Mouse (Mus musculus): ENCODE measurements around the gene Car11. TPM values are rescaled to one million over a fixed set of nuclear protein-coding genes. Genes with fewer than 3 reads are reported as not detected.

Gene Car11
- polyA plus RNA-seq (2017; shearing (Covaris generic)) = 1 to 10 TPM; 1.4 to 2.6 TPM

DNA sequence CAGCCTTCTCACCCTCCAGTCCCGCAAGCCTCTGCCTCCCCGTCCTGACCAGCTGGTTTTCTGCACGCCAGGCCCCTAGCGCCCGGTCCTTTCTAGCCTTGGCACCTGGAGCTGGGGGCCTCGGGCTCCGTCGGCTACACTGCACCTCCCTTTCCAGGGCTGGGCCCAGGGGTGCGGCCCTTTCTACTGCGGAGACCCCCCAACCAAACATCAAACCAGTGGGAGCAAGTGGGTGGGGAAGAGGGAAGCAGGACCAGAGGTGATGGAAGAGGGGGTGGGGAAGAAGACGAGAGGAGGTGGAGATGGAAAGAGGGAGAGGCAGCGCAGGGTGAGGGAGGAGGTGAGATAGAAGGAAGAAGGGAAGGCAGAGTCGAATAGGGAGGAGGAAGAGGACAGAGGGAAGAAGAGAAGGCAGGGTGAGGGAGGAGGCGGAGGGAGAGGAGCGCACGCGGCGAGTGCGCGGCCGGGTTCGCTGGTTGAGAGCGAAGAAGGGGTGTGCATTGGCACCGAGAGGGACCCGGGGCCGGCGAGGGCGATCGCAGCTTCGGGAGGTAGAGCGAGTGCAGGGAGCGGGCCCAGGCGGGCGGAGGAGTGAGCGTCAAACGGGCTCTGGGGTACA lies at the start of gene Car11:
Gene Car11, plus strand, starts transcription at position 321 of the 619 bp plus-strand sequence.

DNA sequence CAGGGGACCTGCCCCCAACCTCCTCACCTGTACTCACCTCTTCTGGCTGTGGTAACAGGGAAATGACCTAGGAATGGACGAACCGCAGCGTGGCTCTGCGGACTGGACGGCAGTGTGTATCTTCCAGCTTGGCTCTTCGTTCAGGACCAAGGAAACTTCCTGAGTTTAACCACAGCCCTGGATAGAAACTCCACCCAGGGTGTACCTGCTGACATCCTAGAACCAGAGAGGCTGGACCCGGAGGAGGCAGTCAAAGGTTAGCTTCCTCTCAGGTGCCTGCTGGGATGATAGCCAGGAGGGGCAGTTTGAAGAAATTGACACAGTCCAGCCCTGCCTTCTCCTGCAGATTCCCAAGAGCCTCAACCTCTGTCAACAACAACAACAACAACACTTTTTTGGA lies 33.5 kb upstream of the Car11 start, which contains the start of gene Fut2:
Gene Fut2, minus strand, starts transcription at position 234 of the 400 bp plus-strand sequence.

DNA sequence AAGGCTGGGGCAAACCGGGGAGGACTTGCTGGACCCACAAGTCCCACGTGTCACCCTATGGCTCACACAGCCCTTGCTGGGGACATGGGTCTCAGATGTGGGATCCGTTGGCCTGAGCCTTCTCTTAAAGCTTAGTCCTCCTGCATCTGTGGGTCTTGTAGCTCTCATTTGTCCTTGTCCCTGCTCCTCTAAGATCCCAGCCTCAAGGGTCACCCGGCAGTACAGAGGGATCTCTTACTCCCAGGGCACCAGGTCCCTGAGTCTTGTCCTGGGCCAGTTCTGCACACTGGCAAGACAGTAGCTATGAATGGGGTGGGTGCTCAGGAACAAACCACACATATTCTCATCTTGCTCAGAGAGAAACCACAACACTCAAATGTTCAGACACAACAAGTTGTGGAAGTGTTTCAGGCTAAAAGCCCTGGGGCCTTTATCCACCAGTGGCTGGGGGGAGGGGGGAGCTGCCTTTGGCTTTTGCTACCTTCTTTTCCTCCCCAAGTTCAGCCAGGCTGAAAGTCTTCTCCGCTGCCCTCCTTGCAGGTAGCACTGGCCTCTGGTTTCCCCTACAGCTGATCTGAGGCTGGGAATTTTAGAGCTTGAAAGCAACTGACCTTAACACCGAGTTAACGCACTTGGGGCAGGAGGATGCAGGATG lies 16.1 kb upstream of the Car11 start, which contains the start of gene Ntn5:
Gene Ntn5, plus strand, starts transcription at position 627 of the 655 bp plus-strand sequence.

DNA sequence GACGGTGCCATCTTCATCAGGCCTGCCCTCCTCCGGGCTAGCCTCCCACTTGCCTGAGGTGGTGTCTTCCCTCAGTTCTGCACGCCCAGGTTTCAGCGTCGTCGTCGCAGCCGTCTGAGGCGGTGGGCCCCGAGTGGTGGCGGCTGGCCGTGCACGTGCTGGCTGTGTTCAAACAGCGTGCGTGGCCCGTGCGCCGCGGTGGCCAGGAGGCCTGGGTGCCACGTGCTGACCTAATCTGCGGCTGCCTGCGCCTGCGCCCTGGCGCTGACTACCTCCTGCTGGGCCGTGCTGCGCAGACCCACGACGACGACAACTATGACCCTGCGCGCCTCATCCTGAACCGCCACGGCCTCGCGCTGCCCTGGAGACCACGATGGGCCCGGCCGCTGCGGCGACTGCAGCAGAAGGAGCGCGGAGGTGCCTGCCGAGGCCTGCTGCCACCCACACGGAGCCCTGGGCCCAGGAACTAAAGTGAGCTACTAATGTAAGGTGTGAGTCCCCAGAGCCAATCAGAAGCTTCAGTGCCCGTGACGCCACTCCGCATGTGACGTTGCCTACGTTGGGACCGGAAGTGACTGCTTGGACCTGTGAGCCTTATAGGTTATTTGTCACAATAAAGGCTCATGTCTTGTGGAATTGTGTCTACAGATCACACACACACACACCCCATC lies 5.6 kb upstream of the Car11 start, which contains the start of gene Sec1:
Gene Sec1, minus strand, starts transcription at position 482 of the 671 bp plus-strand sequence.

DNA sequence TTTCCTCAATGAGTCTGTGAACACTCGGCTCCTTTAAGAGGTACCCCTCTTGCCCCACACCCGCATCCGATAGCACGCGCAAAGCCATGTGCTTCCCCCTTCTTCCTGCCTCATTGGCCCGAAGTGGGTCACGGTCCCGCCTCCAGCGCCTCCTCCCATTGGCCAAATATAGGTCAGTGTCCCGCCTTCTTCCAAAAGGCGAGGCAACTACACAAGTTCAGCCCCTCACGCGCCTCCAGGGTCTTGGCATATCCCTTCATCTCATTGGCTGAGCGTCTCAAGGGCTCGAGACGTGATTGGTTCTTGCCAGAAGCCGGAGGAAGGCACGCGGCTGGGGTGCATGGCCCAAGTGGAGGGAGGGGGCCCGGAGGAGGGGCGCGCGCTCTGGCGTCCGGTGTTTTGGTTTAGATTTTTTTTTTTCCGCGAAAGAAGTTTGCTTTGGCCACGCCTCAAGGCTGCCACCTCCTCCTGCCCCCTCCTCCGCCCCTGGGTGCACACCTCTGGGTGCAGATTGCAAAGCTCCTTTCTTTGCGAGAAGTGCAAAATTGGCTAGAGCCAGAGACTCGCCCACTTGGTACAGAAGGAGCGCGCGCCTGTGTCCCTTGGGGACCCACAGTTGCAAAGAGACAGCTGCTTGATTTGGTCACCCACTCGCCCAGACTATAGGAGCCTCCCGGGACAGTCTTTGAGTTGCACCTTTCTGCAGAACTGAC lies 5.2 kb downstream of the Car11 start, which contains the start of gene Dbp:
Gene Dbp, plus strand, starts transcription at position 359 of the 713 bp plus-strand sequence.

DNA sequence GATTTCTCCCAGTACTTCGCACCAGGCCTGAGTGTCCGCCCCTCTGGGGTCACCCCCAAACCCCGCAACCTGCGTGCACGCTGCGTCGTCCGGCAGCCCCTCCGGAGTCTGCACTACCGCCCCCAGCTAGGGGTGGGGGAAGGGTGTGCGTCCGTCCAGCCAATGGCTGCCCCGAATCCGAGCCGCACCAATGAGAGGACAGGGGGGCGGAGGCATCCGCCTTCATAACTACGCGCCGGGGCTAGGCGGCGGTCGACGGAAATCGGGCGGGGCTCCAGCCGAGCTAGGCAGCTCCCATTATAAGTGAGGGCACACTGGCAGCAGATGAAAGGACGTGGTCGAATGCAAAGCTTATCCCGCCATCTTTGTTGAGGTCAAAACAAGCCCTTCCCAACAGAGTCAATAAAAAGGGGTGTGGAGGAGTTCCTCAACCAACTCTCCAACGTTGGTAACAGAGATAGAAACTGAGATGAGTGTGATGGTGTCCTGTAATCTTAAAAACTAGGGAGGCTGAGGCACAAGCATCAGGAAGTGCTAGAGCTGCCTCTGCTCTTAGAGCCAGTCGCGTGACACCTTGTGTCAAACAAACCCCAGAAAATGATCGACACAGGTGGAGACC lies 15.6 kb downstream of the Car11 start, which contains the start of gene Rpl18:
Gene Rpl18, plus strand, starts transcription at position 368 of the 619 bp plus-strand sequence.

DNA sequence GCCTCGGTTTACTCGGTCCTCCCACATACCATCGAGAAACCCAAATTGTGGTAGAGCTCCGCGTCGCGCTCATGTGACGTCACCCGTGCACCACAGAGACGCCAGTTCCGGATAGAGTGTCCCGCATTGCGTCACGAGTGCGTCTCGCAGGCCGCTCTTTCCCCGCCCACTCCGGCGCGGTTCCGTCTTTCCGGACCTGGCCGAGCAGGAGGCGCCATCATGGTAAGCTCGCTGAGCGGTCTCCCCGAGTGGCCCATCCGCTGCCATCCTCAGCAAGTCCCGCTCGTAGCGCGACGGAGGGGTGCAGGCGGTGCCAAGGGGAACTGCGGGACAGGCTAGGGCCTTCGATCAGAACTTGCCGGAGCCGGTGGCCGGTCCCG lies 18.3 kb downstream of the Car11 start, which contains the start of gene Sphk2:
Gene Sphk2, minus strand, starts transcription at position 85 of the 380 bp plus-strand sequence.

DNA sequence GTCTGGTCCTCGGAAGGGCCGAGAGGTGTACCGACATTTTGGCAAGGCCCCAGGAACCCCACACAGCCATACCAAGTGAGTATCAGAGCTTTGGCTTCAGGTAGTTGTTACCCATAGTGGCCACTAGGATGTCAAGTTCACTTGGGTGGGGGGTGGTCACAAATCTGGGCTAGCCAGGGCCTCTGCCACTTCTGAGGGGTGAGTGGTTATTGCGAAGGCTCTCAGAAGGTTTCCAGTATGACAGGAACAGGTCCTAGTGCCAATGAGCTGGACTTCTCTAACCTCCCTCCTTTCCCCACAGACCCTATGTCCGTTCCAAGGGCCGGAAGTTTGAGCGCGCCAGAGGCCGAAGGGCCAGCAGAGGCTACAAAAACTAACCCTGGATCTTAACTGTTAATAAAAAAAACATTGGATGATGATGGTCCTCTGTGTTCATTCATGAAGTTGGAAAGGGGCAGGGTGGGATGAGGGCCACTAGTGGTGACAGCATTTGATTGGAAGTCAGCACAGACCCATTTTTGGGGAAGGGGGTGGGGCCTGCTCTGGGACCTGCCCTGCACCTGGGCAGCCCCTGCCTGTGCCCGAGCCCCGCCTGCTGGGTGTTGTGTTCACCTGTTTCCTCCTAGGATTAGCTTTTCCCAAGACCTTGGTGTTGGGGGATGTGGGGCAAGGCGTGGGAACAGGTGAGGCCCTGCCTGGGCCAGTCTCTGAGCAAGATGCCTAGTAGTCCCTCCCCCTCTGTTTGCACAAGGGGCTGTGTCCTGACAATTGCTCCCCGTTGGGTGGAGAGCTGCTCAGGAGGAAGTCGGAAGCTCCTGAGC lies 21.0 kb downstream of the Car11 start, which contains the start of gene Fam83e:
Gene Fam83e, plus strand, starts transcription at position 800 of the 821 bp plus-strand sequence.

DNA sequence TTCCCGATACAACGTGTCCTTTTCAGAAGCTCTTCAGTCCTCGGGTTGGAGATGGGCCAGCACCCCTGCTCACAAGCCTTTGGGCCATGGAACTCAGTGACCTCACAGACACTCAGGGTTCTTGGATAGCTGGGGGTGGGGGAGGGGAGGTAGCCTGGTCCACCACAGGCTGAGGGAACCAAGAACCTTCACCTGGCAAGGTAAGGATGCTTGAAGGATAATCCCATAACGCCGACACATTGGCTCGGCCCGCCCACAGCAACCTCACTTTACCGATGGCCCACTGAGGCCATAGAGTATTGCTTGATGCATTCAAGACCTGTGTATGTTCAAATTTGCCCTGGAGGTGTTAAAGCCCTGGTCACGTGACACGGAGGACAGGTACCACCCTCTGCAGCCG lies 26.1 kb downstream of the Car11 start, which contains the start of gene Spaca4:
Gene Spaca4, minus strand, starts transcription at position 101 of the 400 bp plus-strand sequence.

Other genes starting within 250 kb of the Car11 start
- 1,000 to 10,000 TPM; 1,818 to 2,133 TPM for gene Ftl1, start 240.0 kb upstream of the Car11 start, polyA plus RNA-seq (2017; shearing (Covaris generic))
- 100 to 1,000 TPM; 303 to 346 TPM for gene Bax, start 232.9 kb upstream of the Car11 start, polyA plus RNA-seq (2017; shearing (Covaris generic))
- under 1 TPM; 0.45 to 0.88 TPM for gene Tulp2, start 218.0 kb upstream of the Car11 start, polyA plus RNA-seq (2017; shearing (Covaris generic))
- gene Gm45808, start 213.0 kb upstream of the Car11 start, polyA plus RNA-seq (2017; shearing (Covaris generic)) = under 1 TPM in 1 of 2 experiments, not detected in 1; 0.21 TPM
- 1 to 10 TPM in 1 of 2 experiments, under 1 TPM in 1; 0.27 to 1.1 TPM for gene Dhdh, start 211.0 kb upstream of the Car11 start, polyA plus RNA-seq (2017; shearing (Covaris generic))
- 100 to 1,000 TPM; 193 to 285 TPM for gene Nucb1, start 189.4 kb upstream of the Car11 start, polyA plus RNA-seq (2017; shearing (Covaris generic))
- 10 to 100 TPM; 30.0 to 40.4 TPM for gene Ppp1r15a, start 173.6 kb upstream of the Car11 start, polyA plus RNA-seq (2017; shearing (Covaris generic))
- gene Plekha4, start 173.5 kb upstream of the Car11 start, polyA plus RNA-seq (2017; shearing (Covaris generic)) = under 1 TPM in 1 of 2 experiments, not detected in 1; 0.49 TPM
- under 1 TPM; 0.85 to 0.86 TPM for gene Hsd17b14, start 144.9 kb upstream of the Car11 start, polyA plus RNA-seq (2017; shearing (Covaris generic))
- 10 to 100 TPM; 61.0 to 61.5 TPM for gene Bcat2, start 129.7 kb upstream of the Car11 start, polyA plus RNA-seq (2017; shearing (Covaris generic))
- gene Fgf21, start 84.4 kb upstream of the Car11 start, polyA plus RNA-seq (2017; shearing (Covaris generic)) = not detected
- gene Fut1, start 82.6 kb upstream of the Car11 start, polyA plus RNA-seq (2017; shearing (Covaris generic)) = under 1 TPM in 1 of 2 experiments, not detected in 1; 0.11 TPM
- gene Izumo1, start 78.0 kb upstream of the Car11 start, polyA plus RNA-seq (2017; shearing (Covaris generic)) = under 1 TPM; 0.48 to 0.64 TPM
- 1 to 10 TPM; 1.2 to 1.4 TPM for gene Rasip1, start 72.4 kb upstream of the Car11 start, polyA plus RNA-seq (2017; shearing (Covaris generic))
- gene Mamstr, start 59.9 kb upstream of the Car11 start, polyA plus RNA-seq (2017; shearing (Covaris generic)) = 1 to 10 TPM in 1 of 2 experiments, under 1 TPM in 1; 0.16 to 1.8 TPM
- gene Fut2, start 33.4 kb upstream of the Car11 start, polyA plus RNA-seq (2017; shearing (Covaris generic)) = under 1 TPM; 0.05 to 0.23 TPM
- gene Ntn5, start 15.8 kb upstream of the Car11 start, polyA plus RNA-seq (2017; shearing (Covaris generic)) = under 1 TPM in 1 of 2 experiments, not detected in 1; 0.30 TPM
- gene Sec1, start 5.4 kb upstream of the Car11 start, polyA plus RNA-seq (2017; shearing (Covaris generic)) = under 1 TPM; 0.11 to 0.87 TPM
- 10 to 100 TPM; 30.7 to 43.2 TPM for gene Dbp, start 5.2 kb downstream of the Car11 start, polyA plus RNA-seq (2017; shearing (Covaris generic))
- gene Rpl18, start 15.6 kb downstream of the Car11 start, polyA plus RNA-seq (2017; shearing (Covaris generic)) = 1,000 to 10,000 TPM; 1,404 to 2,078 TPM
- 10 to 100 TPM; 21.2 to 24.8 TPM for gene Sphk2, start 18.2 kb downstream of the Car11 start, polyA plus RNA-seq (2017; shearing (Covaris generic))
- under 1 TPM in 1 of 2 experiments, not detected in 1; 0.09 TPM for gene Fam83e, start 21.4 kb downstream of the Car11 start, polyA plus RNA-seq (2017; shearing (Covaris generic))
- not detected for gene Spaca4, start 26.0 kb downstream of the Car11 start, polyA plus RNA-seq (2017; shearing (Covaris generic))
- under 1 TPM; 0.05 to 0.18 TPM for gene Lmtk3, start 83.9 kb downstream of the Car11 start, polyA plus RNA-seq (2017; shearing (Covaris generic))
- 1 to 10 TPM; 1.7 to 4.0 TPM for gene Sult2b1, start 84.8 kb downstream of the Car11 start, polyA plus RNA-seq (2017; shearing (Covaris generic))
- 10 to 100 TPM; 71.9 to 73.3 TPM for gene Cyth2, start 114.7 kb downstream of the Car11 start, polyA plus RNA-seq (2017; shearing (Covaris generic))
- under 1 TPM; 0.06 to 0.12 TPM for gene Kcnj14, start 124.9 kb downstream of the Car11 start, polyA plus RNA-seq (2017; shearing (Covaris generic))
- gene Grwd1, start 131.1 kb downstream of the Car11 start, polyA plus RNA-seq (2017; shearing (Covaris generic)) = 10 to 100 TPM; 21.4 to 26.5 TPM
- 100 to 1,000 TPM in 1 of 2 experiments, 10 to 100 TPM in 1; 84.9 to 108 TPM for gene Kdelr1, start 172.9 kb downstream of the Car11 start, polyA plus RNA-seq (2017; shearing (Covaris generic))
- gene Grin2d, start 178.5 kb downstream of the Car11 start, polyA plus RNA-seq (2017; shearing (Covaris generic)) = 1 to 10 TPM in 1 of 2 experiments, under 1 TPM in 1; 0.94 to 1.1 TPM
- gene Syngr4, start 196.9 kb downstream of the Car11 start, polyA plus RNA-seq (2017; shearing (Covaris generic)) = 1 to 10 TPM in 1 of 2 experiments, not detected in 1; 2.1 TPM
- gene Tmem143, start 197.1 kb downstream of the Car11 start, polyA plus RNA-seq (2017; shearing (Covaris generic)) = 1 to 10 TPM; 7.2 to 9.5 TPM
- gene Emp3, start 221.6 kb downstream of the Car11 start, polyA plus RNA-seq (2017; shearing (Covaris generic)) = 100 to 1,000 TPM; 711 to 728 TPM
- gene Ccdc114, start 224.2 kb downstream of the Car11 start, polyA plus RNA-seq (2017; shearing (Covaris generic)) = 1 to 10 TPM; 1.4 to 2.1 TPM